Mouse (Mus musculus) kidney, adult 11 months (tissue): ENCODE results near the gene 4930518I15Rik.
"Not testable (repeated sequence)": the region's sequence is repeated elsewhere in the genome, so short reads cannot be mapped to it uniquely, and the experiment has no call there.

Experiments used
- DNase-seq: peaks from one replicate; pipeline ENCODE4 v3.0.0; 2022

The 4930518I15Rik gene

DNA sequence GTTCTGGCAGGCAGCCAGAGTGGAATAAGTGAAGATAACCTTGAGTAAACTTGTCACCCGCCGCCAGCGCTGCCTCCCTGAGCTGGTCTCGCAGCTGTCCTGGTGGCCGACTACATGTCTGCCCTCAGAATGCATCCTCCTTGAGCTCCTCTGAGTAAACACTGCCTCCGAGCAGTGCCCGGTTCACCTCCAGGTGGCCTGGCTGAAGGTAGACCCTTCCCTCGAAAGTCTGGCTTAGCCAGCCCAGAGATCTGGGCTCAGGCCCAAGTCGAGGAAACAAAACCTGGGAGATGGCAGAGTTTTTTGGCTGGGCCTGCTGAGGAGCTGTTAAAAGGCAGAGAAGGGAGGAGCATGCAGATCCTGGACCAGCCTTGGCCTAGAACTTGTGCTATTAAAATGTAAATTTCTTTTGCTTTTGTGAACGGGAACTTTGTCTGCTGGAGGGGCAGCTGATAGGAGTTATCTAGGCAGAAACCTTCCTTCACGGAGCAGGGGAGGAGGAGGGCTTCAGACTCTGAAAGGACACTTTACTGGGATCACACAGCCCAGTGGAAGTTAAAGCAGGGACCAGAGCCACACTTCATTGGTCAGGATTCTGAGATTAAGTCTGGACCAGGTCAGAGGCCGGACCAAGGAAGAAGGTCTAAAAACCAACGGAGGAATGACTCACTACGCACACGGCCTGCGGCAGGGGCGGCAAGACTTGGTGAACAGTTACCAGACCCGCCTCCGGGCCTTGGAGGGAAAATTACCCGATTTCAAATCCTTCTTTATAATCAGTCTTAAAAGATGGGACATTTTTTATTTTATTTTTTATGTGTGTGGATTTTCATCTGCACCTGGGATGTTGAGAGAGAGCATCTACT is 15.7 kb downstream of the 4930518I15Rik start:
- no peak for DNase-seq

DNA sequence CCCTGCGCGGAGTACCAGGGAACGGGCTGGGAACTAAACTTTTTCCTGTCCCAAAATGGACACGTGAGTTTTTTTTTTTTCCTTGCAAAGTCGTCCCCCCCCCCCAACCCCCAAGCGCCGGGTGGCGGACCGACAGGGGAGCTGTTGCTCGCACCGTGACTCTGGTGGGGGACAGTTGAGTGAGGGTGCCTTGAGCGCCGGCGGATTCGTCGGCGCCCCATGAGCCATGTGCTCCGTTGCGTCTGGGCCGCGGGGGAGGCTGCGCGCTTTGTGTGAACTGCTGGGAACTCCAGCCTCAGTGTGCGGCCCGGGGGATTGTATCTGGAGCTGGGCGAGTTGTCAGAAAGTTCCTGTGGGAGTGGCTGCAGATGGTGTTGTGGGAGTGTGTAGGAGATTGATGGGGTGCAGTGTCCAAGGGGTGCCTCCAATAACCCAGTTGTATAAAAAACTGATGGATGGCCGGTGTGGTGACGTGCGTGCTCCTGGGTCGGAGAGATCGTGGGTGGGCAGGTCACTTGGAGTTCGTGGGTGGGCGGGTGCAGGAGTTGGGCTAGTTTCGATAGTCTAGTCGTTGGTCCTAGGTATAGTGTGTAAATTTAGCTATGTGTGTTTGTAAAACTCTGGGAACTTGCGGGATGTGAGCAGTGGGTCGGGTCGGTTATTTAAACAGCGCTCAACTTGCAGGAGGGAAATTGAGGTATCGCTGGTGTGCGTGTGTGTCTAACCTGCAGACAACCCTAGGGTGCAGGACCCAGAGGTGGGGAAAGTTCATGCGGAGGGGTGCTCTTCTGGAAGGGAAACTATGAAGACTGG is 16.5 kb downstream of the 4930518I15Rik start:
- DNase-seq: peak; percentile 35

DNA sequence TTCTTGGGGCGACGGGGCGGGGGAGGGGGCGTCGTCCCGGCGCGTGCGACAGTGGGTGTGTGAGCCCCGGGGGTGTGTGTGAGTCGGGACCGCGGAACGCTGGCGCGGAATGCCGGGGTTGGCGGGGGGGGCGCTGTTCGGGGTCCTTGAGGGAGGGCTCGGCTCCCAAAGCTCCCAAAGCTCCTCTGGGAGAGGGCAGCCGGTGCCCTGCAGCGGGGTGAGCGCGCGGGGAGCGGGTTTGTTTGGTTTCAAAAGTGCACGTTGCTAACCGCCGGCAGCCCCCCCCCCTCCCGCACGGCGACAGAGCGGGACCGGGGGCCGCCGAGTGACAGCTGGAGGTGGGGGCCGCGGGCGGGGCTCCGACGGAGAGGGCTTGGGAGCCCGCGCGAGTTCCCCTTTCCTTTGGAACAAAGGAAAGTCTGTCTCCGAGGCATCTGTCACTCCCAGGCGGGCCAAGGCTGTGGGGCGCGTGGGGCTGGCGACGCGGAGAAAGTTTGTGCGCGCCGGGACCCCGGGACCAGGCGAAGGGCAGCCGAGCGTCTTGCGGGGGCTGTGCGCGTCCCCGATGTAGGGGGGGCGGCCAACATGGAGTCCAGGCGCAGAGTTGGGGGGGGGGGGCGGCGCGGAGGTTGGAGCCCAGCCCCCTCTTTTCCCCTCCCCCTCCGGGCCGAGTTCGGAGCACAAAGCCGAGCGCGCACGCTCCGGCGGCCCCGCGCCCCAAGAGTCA is 17.3 kb downstream of the 4930518I15Rik start:
- DNase-seq: no peak

DNA sequence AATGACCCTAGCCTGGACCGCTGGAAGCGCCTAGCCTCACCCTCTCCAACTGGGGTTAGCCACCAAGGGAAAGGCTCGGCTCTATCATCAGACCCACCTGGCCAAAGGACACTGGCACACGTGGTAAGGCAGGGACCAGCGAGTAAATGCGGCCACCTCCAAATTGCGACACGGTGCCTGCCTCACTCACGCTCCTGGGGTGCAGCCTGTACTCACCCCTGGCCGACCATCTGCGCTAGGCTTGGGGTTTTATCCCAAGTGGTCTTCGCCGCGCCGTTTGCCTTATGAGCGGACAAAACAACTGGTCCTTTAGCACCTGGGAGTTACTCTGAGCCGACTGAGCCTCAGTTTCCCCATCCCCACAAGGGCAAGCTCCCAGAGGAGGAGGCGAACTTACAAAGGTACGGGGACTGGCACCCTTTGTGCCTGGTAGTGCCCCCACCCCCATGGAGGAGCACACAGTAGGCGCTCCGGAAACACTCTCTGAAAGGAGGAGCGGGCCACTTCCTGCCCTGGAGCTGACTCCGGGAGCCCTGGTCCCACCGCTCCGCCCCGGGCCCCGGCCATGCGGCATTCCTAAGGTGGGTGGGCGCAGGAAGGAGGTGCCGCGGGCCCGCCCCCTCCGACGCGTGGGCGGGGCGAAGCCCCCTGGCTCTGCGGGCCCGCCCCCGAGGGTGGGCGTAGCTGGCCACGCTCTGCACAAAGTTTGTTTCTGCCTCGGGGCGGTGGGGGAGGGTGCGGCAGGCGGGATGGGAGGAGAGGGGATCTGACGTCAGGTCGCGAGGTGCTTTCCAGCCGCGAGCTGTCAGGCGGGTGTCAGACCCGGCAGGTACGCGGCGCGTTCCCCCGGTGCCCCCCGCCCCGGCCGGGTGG is 18.2 kb downstream of the 4930518I15Rik start, which contains the start of gene Tgif2:
Gene Tgif2 (plus strand): TSS at position 689 of the 873 bp plus-strand sequence.
- peak; percentile 54 for DNase-seq

DNA sequence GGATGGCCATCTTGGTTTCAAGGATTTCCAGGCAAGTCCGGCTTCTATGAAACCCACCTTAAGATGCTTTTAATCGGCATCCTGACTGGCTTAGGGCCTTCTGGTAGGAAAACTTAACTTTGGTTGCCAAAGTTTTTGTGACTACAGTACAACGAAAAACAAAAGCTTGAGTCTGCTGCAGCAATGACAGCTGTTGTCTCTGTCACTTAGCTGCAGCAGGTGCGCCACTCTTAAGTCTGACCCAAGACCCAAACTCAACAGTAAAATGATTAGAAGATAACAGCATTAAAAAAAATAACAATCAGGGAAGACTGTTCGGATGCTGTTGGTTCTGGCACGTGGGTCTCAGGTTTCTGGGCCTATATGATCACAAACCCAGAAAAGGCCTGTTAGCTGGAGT is 18.9 kb downstream of the 4930518I15Rik start:
- no peak for DNase-seq

DNA sequence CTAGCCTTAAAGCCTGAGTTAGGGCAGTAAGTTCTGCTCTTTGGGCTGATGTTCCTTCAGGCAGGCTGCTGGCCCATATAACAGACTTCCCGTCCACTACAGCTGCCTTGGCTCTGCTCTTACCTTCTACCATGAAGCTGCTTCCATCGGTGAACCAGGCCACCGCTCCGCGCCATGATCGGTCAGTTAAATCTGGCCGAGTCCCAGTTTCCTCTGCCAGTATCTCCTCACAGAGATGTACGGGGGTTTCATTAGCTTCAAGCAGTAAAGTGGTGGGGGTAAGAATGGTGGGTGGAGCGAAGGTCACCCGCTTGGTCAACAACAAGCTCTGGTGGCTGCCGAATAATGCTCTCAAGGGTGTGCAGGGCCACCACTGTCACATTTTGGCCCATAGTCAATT is 23.4 kb downstream of the 4930518I15Rik start:
- no peak for DNase-seq

DNA sequence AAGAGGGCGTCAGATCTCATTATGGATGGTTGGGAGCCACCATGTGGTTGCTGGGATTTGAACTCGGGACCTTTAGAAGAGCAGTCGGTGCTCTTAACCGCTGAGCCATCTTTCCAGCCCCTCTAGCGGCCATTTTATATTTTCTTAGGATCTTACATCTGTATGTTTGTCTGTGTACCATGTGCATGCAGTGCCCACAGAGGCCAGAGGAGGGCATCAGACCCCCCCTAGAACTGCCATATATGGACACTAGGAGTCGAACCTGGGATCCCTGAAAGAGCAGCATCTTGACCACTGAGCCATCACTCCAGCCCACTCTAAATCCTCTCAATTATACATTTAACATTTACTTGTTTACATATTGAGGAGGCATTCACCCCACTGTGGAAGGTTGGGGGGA is 32.6 kb downstream of the 4930518I15Rik start:
- not testable (repeated sequence) for DNase-seq

DNA sequence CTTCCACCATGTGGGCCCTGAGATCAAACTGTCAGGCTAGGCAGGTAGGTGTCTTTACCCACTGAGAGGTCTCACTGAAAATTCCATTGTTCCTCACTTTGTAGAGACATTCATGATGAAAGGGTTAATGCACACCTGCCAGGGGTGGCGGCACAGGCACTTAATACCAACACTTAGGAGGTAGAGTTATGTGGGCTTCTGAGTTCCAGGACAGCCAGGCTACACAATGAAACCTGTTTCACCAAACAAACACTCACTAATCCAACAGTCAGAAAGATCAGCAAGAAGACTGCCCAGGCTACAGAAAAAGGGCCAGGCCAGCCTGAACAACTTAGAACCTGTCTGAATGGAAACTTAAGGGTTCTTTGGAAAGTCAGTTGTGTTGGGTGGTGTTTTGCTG is 41.6 kb downstream of the 4930518I15Rik start:
- no peak for DNase-seq

DNA sequence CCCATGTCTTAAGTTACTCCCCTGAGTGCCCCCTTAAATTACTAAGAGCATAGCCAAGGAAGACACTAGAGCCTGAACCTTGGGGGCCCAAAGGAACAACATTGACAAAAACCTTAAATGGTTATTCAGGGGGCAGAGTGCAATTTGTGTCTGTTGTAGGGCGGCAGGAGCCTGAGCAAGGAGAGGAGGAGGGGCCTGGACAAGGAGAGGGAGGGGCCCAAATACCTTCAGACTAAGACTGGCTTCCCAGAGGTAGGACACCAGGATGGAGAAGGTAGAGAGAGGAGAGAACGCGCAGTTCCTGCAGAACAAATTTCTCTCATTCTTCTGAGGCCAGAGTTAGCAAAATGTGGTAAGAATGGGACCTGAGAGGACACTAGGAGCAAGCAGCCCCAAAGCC is 42.3 kb downstream of the 4930518I15Rik start:
- DNase-seq: no peak

DNA sequence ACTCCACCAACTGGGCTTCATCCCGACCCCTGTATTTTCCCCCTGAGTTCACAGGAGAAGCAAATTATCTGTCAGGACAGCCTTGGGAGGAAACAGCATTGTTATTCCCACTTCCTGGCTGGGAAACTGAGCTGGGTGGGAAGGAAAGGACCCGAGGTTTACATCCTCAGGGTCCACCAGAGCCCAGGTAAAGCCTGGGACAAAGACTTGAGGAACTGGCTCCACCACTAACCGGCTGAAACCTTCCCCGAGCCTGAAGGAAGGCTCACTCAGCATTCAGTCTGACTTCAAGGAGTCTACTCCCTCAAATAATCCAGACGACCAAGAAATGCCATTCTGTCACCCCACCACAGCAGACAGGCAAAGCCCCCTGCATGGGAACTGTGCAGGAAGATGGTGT is 42.9 kb downstream of the 4930518I15Rik start:
- DNase-seq: no peak

DNA sequence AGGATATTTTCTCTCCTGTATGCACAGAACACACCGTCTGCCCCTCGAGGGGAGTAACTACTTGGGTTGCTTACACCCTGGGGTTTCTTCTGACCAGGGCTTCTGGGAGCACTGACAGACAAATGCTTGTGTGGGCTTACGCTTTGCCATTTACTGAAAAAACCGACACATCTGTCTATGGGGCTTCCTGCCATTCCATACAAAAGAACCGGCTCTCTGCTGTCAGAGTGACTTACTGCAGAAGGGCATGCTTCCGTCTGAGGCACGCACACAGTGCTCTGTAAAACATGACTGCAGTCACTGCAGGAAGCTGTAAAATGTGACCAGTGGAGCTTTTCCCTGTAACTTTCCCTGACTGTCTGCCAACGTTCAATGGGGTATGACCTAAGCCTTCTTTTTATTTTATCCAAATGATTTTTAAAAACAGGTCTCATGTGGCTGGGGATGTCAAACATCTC is 43.4 kb downstream of the 4930518I15Rik start:
- peak; percentile 61 for DNase-seq

DNA sequence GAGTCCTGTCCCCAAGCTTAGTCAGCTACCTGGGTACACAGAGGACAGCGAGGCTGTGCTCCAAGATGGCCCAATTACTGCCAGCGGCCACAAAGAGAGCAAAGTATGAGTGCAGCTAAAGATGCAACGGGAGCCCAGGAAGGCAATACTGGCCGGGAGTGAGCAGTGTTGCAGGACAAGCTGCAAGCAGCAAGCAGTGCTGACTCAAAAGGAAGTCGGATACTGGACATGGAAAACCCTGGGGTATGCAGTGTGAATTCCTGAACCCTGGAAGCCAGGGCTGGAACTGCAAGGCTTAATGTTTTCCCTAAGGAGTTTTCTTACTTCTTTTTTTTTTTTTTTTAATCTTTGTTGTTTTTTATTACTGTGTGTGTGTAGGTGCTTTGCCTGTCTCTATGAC is 46.2 kb downstream of the 4930518I15Rik start:
- no peak for DNase-seq

DNA sequence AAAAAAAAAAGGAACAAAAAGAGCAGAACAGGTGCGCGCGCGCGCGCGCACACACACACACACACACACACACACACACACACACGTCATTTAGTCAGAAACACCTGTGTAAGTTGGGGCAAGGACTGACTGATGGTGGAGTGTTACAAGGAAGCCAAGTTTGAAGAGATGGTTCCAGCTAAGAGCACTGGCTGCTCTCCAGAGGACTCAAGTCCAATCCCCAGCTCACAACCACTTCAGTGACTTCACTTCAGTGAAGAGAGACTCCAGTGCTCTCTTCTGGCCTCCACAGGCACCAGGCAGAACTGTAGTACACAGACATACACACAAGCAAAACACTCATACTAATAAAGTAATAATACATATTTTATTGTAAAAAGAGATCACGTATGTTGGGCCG is 47.0 kb downstream of the 4930518I15Rik start:
- DNase-seq: peak; percentile 14

DNA sequence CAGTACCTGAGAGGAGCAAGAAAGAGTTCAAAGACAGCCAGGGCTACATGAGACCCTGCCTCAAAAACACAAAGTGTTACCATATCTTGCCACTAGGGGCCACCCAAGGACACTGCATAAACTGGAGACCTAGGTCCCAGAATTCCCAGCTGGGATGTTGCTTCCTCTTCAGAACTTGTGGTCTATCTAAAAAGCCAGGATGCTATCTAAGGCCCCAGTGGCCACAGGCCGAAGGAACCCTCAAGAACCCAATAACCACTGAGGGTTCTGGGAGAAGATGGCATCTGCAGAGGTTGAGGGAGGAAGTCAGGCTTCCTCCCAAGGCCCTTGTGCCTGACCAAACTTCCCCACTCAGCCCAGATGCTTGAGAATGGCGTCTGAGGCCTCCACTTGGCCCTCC is 48.2 kb downstream of the 4930518I15Rik start:
- DNase-seq: peak; percentile 53

DNA sequence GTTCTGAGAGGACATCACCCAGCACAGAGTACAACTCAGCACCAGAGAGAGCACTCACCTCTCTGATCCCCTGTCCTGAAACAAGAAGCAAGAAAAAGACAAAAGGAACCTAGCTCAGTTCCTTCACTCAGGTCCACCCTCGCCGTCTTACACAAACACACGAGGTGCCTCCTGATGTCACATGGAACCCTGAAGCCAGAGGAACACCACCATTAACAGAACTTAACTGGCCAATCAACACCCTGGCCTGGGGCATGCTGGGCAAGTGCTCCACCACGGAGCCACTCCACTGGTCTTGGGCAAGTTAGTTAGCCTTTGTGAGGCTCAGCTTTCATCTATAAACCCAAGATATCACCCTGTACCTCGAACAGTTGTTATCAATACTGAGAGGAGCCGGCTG is 50.9 kb downstream of the 4930518I15Rik start:
- no peak for DNase-seq
